Mouse (Mus musculus): ENCODE results near the gene Atg9b.

The Atg9b gene

DNA sequence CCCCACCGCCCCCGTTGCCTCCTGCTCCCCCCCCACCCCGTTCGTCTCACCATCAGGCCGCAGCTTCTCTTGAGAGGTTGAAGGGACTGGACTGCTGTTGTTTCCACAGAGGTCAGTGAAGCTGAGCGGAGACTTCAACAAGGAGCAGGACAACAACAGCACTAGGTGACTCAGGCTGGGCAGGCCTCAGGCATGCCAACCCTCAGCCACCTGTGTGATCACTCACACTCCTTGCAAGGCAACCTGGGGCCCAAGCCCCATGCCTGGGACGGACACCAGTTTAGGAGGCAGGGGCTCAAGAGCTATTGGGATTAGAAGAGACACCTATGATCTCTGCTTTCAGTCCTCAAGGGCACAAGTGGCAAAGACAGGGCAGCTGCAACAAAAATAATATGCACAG lies at the start of gene Atg9b:
Gene Atg9b, minus strand, starts transcription at position 280 of the 400 bp plus-strand sequence.
- no peak for DNase-seq (ENCODE audit: low spot score)

DNA sequence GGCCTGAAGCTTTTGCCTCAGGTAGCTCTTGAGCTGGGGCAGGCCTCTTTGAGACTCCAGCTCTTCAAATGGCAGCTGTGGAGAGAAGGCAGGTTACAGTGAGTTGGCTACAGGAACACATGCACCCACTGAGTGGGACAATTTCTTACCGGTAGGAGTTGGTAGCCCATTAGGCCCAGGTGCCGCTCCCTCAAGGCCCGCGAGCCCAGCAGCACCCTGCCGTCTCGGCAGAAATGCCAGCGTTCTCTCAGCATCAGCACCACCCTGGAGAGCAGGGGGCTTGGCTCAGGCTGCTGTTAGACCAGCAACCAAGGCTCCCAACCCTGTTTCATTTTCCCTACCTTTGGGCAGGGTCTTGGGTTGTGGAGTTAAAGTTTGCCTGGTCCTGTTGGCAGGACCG lies 49.2 kb upstream of the Atg9b start:
- DNase-seq (ENCODE audit: low spot score), result no peak

DNA sequence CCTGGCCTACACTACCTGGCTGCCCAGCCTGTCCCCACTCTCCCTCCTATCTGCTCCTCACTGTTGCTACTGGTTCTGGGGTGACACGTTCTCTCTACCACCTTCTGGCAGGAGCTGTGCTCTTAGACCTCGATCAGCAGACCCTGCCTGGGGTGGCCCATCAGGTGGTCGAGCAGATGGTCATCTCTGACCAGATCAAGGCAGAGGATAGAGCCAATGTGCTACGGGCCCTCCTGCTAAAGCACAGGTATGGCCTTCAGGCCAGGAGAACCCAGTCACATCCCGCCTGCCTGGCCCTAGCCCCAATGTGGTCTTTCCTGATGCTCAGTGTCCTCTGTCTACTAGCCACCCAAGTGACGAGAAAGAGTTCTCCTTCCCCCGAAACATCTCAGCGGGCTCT lies 42.0 kb upstream of the Atg9b start:
- DNase-seq (ENCODE audit: low spot score), result no peak

DNA sequence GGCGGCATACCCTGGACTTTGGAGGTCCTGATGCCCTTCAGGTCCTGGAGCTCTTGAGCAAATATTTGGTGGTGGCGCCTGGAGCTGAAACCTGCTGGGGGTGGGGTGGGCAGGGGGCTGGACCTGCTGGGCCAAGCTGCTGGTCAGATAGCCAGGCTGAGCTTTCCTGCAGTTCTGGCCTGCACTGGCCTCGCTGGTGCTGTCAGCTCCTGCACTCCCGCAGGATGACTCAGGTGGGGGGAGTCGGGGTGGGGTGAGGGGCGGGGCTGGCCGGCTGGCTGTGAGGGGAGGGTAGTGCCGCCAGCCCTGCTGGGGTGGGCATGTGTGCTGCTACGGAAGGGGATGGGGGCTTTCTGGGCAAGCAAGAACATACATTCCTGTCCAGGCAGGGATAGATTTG lies 36.7 kb upstream of the Atg9b start:
- DNase-seq (ENCODE audit: low spot score), result peak; percentile 40

DNA sequence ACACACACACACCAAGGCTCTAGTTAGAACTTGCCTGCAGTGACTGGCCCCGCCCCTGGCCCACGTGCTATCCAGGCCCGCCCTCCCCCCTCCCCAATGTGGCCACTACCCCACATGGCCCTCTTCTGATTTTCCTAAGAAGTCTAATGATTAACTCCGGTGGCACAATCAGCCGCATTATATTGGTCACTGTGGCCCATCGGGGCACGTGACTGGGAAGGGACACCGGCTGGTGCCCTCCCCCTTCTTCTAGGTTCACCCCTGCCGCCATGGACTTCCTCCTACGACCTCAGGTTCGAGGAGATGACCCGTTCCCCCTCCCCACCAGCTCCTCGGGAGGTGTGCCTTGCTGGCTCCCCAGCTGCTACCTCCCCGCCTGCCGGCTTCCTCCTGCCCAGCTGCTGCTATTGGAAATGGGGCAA lies 36.0 kb upstream of the Atg9b start:
- peak; percentile 48 for DNase-seq (ENCODE audit: low spot score)

DNA sequence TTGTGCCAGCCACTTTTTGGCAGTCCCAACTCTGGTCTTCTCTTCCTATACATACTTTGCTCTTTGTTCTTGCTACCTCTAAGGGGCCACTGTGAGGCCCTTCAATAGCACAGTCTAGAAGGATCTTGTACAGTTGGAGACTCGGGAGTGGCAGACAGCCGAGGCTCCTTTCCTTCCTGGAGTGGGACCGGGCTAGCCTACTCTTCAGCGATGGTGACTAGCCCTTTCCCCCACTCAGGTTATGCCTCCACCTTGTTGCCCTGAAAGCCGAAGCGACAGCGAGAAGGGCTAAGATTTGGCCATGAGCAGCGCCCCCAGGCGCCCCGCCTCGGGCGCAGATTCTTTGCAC lies 35.3 kb upstream of the Atg9b start:
- DNase-seq (ENCODE audit: low spot score), result no peak

DNA sequence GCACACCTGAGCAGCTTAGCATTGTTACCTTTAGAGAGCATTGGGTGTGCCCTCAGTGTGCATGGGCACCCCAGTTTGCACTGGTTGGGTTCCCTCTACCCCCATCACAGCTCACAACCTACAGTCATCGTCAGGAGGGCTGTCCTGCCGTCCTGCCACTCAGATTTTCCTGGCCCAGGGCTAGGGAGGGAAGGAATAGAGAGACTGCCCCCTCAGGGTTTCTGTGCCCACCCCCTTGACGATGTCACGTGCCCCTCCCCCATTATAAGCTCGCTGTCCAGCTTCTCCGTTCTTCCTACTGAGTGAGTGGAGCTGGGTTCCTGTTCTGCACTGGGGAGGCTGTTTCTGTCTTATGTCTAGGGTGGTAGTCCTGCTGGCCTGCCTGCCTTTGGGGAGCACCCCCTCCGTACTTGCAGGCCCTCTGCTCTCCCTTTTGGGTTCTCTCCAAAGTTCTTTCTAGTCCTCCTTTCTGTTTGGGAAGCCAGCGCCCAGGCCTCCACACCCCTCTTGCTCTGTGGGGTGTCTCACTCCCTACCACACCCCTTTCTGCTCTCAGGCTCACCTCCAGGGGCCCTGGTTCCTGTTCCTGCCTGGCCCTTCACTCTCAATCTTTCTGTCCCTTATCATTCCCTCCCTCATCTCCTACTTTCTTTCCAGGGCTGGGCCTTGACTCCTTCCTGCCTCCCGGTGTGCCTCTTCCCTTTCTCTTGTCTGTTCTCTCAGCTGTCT lies 34.8 kb upstream of the Atg9b start:
- DNase-seq (ENCODE audit: low spot score), result no peak

DNA sequence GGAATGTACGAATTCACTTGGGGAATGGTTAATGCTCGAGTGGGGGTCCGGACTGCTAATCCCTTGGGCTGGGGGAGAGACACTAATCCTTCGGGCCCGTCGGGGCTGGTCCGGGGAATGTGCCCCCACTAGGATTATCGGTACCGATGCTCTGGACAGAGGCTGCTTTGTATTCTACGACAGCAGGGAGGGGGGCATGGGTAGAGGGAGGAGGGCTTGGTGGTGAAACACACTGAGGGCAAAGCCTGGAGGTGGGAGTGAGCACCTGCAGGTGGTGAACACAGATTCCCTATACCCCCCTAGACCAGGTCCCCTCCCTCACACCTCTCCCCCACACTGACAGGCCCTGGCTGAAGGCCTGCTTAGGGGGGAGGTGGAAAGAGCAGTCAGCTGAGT lies 34.1 kb upstream of the Atg9b start:
- DNase-seq (ENCODE audit: low spot score), result no peak

DNA sequence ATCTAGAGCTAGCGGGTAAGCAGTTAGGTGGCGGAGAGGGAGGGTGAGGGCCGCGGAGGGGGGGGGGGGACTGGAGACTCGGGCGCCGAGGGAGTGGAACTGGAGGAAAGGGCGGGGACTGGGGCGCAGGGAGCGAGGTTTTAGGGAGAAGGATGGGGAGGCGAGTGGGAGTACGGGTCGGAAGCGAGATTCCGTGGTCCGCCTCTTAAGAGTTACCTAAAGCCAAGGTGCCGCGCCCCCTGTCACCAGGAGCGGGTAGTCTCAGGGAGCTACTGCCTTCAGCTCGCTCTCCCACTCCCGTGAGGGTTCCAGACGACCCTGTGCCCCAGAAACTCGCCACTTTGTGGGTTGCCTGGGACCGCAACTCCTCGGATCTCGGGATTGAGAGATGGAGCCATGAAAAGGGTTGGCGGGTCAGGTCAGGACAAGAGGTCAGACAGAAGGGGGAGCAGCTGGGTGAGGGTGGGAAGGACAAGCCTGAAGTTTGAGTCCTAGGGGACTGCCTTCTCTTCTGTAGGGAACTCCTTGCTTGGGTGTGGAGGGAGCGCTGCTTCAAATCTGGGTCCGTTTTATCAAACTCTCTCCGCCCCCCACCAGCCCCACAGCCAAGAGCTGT lies 33.6 kb upstream of the Atg9b start:
- peak; percentile 63 for DNase-seq (ENCODE audit: low spot score)

DNA sequence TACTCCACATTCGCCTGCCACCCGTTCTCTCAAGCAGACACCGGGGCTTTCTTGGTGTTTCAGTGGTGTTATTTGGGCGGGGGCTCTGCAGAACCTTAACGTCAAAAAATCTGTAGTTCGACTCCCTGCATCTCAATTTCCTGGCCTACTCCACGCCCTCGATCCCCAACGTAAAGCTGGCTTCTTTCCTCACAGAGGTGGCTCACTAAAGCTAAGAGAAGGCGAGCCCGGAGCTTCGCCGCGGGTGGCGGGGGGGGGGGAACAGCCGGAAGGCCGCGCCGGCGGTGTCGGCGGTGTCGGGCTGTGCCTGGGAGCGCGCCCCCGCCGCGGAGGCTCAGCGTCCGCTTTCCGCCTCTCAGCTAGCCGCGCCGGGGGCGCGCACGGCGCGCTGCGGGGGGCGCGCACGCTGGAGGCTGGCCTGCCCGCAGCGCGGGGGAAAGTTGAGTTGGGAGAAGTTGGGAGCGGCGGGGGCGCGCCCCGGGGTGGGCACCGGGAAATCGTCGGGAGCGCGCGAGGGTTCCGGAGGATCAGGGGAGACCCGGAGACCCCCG lies 33.0 kb upstream of the Atg9b start:
- peak; percentile 83 for DNase-seq (ENCODE audit: low spot score)

DNA sequence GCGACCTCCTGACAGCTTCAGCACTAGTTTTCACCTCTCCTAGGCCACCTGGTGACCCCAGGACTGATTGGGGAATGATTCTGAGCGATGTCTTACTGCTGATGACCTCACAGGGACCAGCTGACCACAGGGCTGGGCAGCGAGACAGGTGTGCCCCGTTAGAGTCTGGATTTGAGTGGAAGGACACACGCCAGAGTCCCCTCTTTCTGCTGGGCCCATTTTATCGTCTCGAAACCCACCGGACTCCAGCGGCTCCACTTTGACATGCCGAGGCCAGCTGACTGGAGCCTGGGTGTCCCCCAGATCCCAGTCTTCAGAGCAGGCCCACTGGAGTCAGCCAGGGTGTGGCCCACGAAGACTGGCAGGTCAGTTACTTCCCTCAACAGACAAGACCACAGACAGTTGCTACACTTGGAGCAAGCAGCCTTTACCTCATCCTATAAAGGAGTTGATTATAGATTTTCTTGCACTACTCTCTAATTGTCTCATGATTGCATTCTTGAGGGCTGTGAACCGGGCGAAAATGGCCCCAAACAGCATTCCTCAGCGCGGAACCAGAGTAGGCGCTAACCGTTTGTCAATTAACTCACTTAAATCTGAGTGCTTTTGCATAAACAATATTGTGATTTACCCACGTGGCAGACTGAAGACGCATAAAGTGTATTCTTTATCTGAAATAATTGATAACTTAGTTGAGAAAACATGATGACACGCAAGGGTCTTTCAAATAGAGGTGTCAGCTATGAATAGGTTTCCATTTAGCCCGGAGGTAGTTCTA lies 32.2 kb upstream of the Atg9b start:
- no peak for DNase-seq (ENCODE audit: low spot score)

DNA sequence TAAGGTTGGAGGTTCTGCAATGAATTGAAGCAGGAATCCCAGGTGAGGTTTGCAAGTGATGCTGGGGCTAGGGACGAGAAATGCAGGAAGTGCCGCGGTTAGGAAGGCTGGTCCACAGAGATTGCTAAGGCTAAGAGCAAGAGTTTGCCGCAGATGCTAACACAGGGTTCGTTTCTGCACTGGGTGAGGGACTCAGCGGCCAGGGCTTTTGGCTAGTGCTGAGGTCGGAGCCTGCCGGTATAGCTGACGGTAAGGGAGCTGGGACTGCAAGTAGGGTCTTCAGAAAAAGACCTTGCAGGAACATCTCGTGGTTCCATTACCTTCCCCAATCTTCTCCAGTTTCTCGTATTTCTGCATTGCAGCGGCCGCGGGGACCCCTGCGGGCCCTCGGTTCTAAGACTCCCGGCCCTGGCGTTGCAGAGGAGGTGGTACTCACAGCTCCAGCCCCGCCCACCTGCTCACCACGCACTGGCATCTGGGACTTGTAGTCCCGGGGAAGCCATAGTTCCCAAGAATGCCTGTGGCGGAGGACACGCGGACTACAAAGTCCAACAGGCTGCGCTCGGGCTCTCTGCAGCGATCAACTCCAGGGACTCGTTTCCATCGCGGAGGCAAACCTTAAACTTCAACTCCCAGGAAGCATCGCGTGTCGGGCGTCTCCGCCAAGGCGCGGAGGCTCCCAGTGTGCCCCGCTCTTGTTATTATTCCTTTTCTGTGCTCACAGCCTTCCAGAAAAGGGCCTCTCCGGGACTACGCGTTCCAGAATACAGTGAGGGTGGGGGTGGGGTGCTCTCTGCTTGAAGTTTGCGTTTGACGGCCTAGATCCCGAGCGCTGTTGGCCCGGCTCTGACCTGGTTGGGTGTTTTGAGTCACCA lies 31.4 kb upstream of the Atg9b start, which contains the start of the genes Cdk5 and Slc4a2:
Gene Cdk5, minus strand, starts transcription at position 402 of the 875 bp plus-strand sequence.
Gene Slc4a2, plus strand, starts transcription at position 709 of the 875 bp plus-strand sequence.
- DNase-seq (ENCODE audit: low spot score), result peak; percentile 99

DNA sequence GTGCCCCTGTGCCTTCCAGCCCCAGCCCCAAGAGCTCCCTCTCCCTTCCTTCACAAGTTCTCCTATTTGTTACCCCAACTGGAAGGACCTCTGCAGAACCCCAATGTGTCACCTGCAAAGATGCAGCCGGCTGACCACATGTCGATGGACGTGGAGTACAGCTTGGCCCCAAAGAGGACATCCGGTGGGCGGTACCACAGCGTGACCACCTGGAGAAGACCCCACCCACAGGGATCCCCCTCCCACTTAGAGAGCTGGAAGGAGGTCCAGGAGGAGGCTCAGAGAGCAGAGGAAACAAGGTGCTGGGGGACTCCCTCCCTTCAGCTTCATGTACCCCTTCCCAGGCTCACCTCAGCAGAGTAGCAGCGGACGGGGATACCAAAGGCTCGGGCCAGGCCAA lies 28.4 kb upstream of the Atg9b start:
- DNase-seq (ENCODE audit: low spot score), result no peak

DNA sequence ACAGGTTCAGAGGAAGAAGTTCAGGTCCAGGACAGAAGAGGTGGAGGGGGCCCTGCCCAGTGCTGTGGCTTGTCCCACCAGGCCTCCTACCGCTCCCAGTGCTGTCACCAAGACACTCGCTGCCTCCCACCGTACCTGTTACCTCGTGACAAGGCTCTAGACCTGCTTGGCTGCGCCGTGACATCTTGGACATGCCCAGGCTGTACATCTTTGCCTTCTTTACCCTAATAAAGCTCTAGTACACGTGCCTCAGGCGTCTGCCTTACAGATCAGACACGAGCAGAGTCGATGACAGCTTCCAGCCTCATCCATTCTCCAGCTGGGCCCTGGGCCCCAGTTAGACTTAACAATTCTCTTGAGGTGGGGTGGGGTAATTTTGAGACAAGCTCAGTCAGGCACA lies 25.6 kb upstream of the Atg9b start:
- DNase-seq (ENCODE audit: low spot score), result no peak

DNA sequence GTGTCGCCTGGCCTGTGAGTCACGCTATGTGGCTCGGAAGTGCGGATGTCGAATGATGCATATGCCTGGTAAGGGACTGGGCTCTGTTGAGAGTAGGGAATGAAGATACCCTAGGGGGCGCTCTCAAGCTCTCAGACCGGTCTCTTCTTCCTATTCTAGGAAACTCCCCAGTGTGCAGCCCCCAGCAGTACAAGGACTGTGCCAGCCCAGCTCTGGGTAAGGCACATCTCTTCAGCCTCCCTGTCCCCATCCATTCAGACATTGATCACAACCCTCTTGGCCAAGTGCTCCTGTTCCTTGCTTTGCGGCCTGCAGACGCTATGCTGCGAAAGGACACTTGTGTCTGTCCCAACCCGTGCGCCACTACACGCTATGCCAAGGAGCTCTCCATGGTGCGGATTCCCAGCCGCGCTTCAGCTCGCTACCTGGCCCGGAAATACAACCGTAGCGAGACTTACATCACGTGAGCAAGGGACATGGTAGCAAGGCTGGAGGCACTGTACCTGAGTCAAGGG lies 24.3 kb upstream of the Atg9b start:
- peak; percentile 63 for DNase-seq (ENCODE audit: low spot score)

DNA sequence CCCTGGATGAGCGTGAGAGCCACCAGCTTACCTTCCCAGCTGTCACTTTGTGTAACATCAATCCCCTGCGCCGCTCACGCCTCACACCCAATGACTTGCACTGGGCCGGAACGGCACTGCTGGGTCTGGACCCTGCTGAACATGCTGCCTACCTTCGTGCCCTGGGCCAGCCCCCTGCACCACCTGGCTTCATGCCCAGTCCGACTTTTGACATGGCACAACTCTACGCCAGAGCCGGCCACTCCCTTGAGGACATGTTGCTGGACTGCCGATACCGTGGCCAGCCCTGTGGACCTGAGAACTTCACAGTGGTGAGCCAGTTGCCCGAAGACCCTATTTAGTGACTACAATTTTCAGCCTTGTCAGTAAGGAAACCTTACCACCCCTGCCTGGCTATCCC lies 22.0 kb upstream of the Atg9b start:
- DNase-seq (ENCODE audit: low spot score), result no peak

DNA sequence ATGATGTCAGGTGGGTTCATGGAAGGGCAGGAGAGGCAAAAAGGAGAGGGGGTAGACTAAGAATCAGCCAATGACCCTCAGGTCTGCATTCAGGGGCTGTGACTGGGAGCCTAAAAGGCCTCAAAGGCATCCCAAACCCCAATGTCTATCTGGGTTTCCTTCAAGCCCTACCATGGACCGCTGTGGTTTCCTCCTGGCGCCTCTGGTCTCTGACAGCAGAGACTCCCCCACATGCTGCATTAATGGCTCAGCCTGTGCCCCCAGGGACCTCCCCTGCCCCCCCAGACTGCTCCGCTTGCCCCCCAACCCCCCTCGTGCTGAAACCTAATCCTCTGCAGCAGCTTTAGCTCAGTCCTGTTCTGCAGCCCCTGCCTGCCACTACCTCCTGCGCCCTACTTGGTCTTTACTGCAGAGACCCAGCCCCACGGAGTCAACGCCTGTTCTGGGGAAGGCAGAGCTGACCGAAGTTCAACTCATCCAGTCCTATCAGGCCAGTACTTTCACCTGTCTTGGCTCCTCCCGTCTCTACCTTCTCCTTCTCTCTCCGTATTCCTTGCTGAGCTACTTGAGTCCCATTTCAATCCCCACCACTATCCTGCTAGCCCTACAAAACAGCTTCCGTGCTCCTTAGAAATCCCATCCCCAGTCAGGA lies 21.2 kb upstream of the Atg9b start, which contains the start of gene Asic3:
Gene Asic3, plus strand, starts transcription at position 351 of the 652 bp plus-strand sequence.
- no peak for DNase-seq (ENCODE audit: low spot score)

DNA sequence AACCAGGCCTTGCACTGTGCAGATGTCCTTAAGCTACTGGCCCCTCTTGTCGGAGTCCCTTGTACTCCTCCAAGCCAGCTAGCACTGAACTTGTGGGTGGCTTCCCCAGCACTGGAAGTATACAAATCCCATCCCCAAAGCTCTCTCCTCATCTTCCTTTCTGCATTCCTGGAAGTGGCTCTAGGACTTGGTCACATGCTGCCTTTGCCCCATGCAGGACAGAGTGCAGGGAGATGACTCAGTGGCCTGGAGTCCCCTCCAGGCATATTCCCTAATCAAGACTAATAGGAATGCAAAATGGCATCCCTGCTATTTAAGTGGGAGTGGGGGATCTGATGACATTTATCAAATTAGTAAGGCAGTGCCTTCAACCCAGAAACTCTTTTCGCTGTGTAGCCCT lies 20.1 kb upstream of the Atg9b start:
- no peak for DNase-seq (ENCODE audit: low spot score)

DNA sequence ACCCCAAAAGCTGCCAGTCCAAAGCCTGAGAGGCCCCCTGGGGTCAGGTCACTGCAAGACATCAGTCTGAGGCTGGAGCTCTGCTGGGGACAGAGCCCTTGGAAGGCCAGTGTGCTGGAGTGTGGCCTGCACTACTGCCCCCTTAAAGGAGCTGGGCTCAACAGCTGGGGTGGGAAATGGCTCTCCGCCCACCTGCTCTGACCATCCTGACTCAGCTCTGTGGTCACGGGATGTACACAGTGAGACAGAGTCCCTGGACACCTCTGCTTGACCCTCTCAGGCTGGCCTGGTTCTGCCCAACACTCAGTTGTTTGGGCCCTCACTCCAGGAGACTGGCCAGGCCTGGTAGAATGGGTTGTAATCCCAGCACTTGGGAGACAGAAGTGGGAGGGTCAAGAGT lies 17.5 kb upstream of the Atg9b start:
- DNase-seq (ENCODE audit: low spot score), result no peak

DNA sequence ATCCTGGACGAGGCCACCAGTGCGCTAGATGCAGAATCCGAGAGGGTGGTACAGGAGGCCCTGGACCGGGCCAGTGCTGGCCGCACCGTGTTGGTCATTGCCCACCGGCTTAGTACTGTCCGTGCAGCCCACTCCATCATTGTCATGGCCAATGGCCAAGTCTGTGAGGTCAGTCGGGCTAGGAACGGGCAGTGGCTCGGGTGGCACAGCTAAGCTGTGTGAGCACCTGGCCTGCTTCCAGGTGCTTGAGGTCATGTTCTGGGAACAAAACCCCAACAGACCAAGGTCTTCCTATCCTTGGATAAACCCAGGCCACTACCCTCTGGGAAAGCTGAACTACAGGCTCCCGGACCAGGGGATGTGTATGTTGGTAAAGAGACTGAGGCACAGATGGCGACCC lies 16.7 kb upstream of the Atg9b start:
- no peak for DNase-seq (ENCODE audit: low spot score)

DNA sequence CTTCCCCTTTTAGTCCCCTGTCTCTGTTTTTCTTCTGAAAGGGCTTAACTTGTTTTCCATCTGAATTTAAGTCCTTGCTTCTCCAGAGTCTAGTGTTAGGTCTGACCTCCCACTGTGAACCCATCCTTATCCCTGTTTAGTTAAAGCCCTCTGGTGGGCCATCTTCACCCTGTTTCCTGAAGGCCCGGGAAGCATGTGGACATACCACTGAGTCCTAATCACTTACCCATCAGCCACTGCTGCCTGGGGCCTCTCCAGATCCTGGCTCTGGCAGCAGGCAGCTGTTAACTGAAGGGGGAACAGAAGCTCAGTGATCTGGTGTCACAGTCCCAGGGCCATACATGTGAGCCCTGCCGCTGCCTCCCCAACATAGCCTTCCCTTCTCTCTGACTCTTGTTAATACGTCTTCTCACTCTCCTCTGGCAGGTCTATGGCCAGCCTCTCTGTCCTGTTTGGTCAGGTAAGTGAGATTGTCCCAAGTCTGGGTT lies 13.5 kb upstream of the Atg9b start:
- no peak for DNase-seq (ENCODE audit: low spot score)

Measured in MN1 (cell line).